Mouse (Mus musculus): ENCODE measurements at regions not wholly inside any gene's neighbourhood (a gene's known extent, or its start where the extent isn't known, plus 50 kb on each side); places are given as distances from the start of the nearest gene placed in this dataset.

DNA sequence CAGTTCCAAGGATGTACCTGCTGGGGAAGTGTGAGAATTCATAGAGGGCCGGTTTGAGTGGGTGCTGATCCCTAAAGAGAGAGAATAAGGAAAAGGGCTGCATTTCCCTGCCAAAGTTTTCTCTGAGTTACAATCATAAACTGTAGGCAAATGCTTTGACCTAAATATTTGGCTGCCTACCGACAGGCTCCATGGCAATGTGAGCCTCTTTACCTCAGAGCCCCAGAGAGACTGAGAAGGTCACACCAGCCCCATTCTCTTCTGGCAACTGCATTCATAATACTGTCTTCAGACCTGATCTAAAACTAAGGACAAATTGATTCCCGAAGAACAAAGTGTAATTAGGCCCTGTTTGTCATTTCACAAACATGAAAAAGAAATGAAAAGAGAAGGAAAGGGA lies 184.4 kb downstream of the S1pr1 start:
- Histone ChIP-seq H3K27ac (peak overlapping the region; percentile 12; the same call in 1 of the 2 replicates), H3K27me3 (no peaks in the 10 kb centered on the region), H3K4me3 (no peak overlapping the region), H3K9me3 (replicated peaks) (no peaks in the 10 kb centered on the region), H3K4me2 (no peak overlapping the region), H3K36me3 (no peaks in the 10 kb centered on the region), H3K9ac (no peak overlapping the region), H3K4me1 (replicated peaks) (no peaks in the 10 kb centered on the region)
- no peak for ATAC-seq (replicated peaks; ENCODE audit: insufficient number of reproducible peaks, insufficient read depth, low FRiP score, low read depth)
- WGBS = 62% methylated on average over 3 of the region's 3 CpGs

DNA sequence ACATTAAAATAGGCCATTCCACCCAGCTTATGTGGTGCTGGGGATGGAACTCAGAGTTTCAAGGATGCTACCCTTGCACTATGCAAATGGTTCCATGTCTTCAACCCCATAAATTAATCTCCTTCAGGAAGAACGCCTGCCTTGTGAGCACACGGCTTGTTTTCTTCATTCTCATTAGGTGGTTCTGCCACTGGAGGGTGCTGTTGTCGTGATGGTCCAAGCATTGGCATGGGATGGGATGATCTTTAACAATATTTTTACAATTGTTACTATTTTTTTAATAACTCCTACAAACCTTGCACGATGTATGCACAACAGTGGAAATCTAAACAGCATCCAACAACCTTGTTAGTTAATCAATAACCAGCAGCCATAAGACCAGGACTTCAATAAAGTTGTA lies 185.0 kb downstream of the S1pr1 start:
- H3K9ac ChIP-seq = no peak overlapping the region
- no peak for ATAC-seq (replicated peaks; ENCODE audit: insufficient number of reproducible peaks, insufficient read depth, low FRiP score, low read depth)
- whole genome bisulfite sequencing = 48% methylated on average over 4 of the region's 4 CpGs
- no peaks in the 10 kb centered on the region for H3K36me3 ChIP-seq
- no peak overlapping the region for H3K4me2 ChIP-seq
- H3K4me3 ChIP-seq = no peak overlapping the region
- no peaks in the 10 kb centered on the region for H3K4me1 ChIP-seq (replicated peaks)
- no peaks in the 10 kb centered on the region for H3K9me3 ChIP-seq (replicated peaks)
- no peaks in the 10 kb centered on the region for H3K27me3 ChIP-seq
- H3K27ac ChIP-seq = no peak overlapping the region

- H3K4me2 ChIP-seq = no peak overlapping the region
- H3K9ac ChIP-seq = no peak overlapping the region
- 78% methylated on average over 2 of the region's 2 CpGs for WGBS
- no peaks in the 10 kb centered on the region for H3K9me3 ChIP-seq (replicated peaks)
- H3K4me3 ChIP-seq = no peak overlapping the region
- H3K27me3 ChIP-seq = no peaks in the 10 kb centered on the region
- H3K36me3 ChIP-seq = no peaks in the 10 kb centered on the region
- no peak for ATAC-seq (replicated peaks; ENCODE audit: insufficient number of reproducible peaks, insufficient read depth, low FRiP score, low read depth)
- H3K4me1 ChIP-seq (replicated peaks) = no peaks in the 10 kb centered on the region
- H3K27ac ChIP-seq = no peak overlapping the region
Measured at GRCm38 (mm10) chr3:115523515-115523914, 191.4 kb downstream of the S1pr1 start.

GRCm38 (mm10) chr3:115515645-115516044 lies 199.2 kb downstream of the S1pr1 start:
- Histone ChIP-seq H3K9me3 (replicated peaks) (no peaks in the 10 kb centered on the region), H3K4me1 (replicated peaks) (no peaks in the 10 kb centered on the region), H3K9ac (no peak overlapping the region), H3K36me3 (no peaks in the 10 kb centered on the region), H3K27me3 (no peaks in the 10 kb centered on the region), H3K4me2 (no peak overlapping the region), H3K27ac (no peak overlapping the region), H3K4me3 (no peak overlapping the region)
- no peak for ATAC-seq (replicated peaks; ENCODE audit: insufficient number of reproducible peaks, insufficient read depth, low FRiP score, low read depth)
- WGBS = 78% methylated on average over 4 of the region's 4 CpGs

GRCm38 (mm10) chr3:115509658-115510057 lies 205.2 kb downstream of the S1pr1 start:
- Histone ChIP-seq H3K27ac (no peak overlapping the region), H3K36me3 (no peaks in the 10 kb centered on the region), H3K4me3 (no peak overlapping the region), H3K27me3 (no peaks in the 10 kb centered on the region), H3K9ac (no peak overlapping the region), H3K4me1 (replicated peaks) (no peaks in the 10 kb centered on the region), H3K9me3 (replicated peaks) (no peaks in the 10 kb centered on the region), H3K4me2 (no peak overlapping the region)
- WGBS = 86% methylated on average over 4 of the region's 4 CpGs
- ATAC-seq (replicated peaks; ENCODE audit: insufficient number of reproducible peaks, insufficient read depth, low FRiP score, low read depth) = no peak

GRCm38 (mm10) chr3:115497420-115497819 lies 217.5 kb downstream of the S1pr1 start:
- Histone ChIP-seq H3K36me3 (no peaks in the 10 kb centered on the region), H3K27ac (no peak overlapping the region), H3K9ac (no peak overlapping the region), H3K4me1 (replicated peaks) (no peaks in the 10 kb centered on the region), H3K27me3 (no peaks in the 10 kb centered on the region), H3K4me3 (no peak overlapping the region), H3K9me3 (replicated peaks) (no peaks in the 10 kb centered on the region), H3K4me2 (no peak overlapping the region)
- ATAC-seq (replicated peaks; ENCODE audit: insufficient number of reproducible peaks, insufficient read depth, low FRiP score, low read depth) = no peak
- 50% methylated on average over 1 of the region's 1 CpGs for WGBS

- no peak for ATAC-seq (replicated peaks; ENCODE audit: insufficient number of reproducible peaks, insufficient read depth, low FRiP score, low read depth)
- Histone ChIP-seq H3K36me3 (no peaks in the 10 kb centered on the region), H3K9me3 (replicated peaks) (no peaks in the 10 kb centered on the region), H3K27ac (no peak overlapping the region), H3K4me1 (replicated peaks) (no peaks in the 10 kb centered on the region), H3K4me3 (no peak overlapping the region), H3K4me2 (no peak overlapping the region), H3K9ac (no peak overlapping the region), H3K27me3 (no peaks in the 10 kb centered on the region)
- WGBS = 65% methylated on average over 3 of the region's 3 CpGs
Measured at GRCm38 (mm10) chr3:115496110-115496509, 218.8 kb downstream of the S1pr1 start.

- H3K9me3 ChIP-seq (replicated peaks) = no peaks in the 10 kb centered on the region
- no peaks in the 10 kb centered on the region for H3K4me1 ChIP-seq (replicated peaks)
- no peak overlapping the region for H3K9ac ChIP-seq
- no peak for ATAC-seq (replicated peaks; ENCODE audit: insufficient number of reproducible peaks, insufficient read depth, low FRiP score, low read depth)
- H3K4me2 ChIP-seq = no peak overlapping the region
- H3K27ac ChIP-seq = no peak overlapping the region
- H3K4me3 ChIP-seq = no peak overlapping the region
- H3K27me3 ChIP-seq = no peaks in the 10 kb centered on the region
- no peaks in the 10 kb centered on the region for H3K36me3 ChIP-seq
Measured at GRCm38 (mm10) chr3:115495692-115496091, 219.2 kb downstream of the S1pr1 start.

GRCm38 (mm10) chr3:115468980-115469379 lies 245.9 kb downstream of the S1pr1 start:
- Histone ChIP-seq H3K36me3 (no peaks in the 10 kb centered on the region), H3K27ac (no peak overlapping the region), H3K27me3 (no peaks in the 10 kb centered on the region), H3K9ac (no peak overlapping the region), H3K4me2 (no peak overlapping the region), H3K4me3 (no peak overlapping the region), H3K9me3 (replicated peaks) (no peaks in the 10 kb centered on the region), H3K4me1 (replicated peaks) (no peaks in the 10 kb centered on the region)
- 68% methylated on average over 4 of the region's 4 CpGs for WGBS
- no peak for ATAC-seq (replicated peaks; ENCODE audit: insufficient number of reproducible peaks, insufficient read depth, low FRiP score, low read depth)

DNA sequence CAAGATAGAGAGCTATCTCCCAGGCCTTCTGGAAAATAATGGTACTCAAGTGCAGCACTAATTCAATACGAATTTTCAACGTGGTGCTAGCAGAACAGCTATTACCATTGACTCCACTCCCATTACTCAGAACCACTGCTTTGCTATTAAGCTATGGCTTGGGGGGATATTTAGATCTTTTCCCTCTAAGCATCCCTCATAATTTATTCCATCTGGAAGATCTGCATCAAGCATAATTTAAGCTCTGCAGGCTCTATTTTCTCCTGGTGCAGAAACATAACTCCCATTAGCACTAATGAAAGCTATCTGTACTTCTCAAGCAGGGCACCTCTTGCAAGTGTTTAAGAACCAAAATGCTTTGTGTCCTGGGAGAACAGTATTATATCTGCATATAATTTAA lies 247.0 kb downstream of the S1pr1 start:
- H3K36me3 ChIP-seq = no peaks in the 10 kb centered on the region
- ATAC-seq (replicated peaks; ENCODE audit: insufficient number of reproducible peaks, insufficient read depth, low FRiP score, low read depth) = no peak; the same call in 1 of the 2 replicates
- no peaks in the 10 kb centered on the region for H3K9me3 ChIP-seq (replicated peaks)
- WGBS = 60% methylated on average over 2 of the region's 2 CpGs
- H3K4me2 ChIP-seq = no peak overlapping the region
- no peaks in the 10 kb centered on the region for H3K27me3 ChIP-seq
- no peaks in the 10 kb centered on the region for H3K4me1 ChIP-seq (replicated peaks)
- no peak overlapping the region for H3K4me3 ChIP-seq
- no peak overlapping the region for H3K27ac ChIP-seq
- no peak overlapping the region for H3K9ac ChIP-seq

DNA sequence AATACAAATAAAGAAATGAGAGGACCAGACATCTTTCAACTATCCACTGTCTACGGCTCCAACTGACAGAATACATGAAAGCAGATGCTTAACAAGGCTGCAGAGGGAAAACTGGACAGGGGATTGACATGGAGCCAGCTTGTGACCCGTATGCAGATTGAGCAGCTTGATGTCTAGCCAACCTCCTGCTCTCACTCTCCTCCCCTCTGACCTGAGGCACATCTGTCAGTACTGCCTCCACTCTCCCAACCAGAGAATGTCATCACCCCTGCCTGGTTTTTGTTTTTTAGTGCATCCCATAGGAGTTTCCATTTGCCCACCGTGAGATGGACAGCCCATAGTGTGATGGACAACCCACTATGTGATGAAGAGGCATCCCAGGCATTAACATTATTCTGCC lies 252.2 kb downstream of the S1pr1 start:
- H3K9me3 ChIP-seq (replicated peaks) = no peaks in the 10 kb centered on the region
- H3K27ac ChIP-seq = no peak overlapping the region
- 60% methylated on average over 3 of the region's 3 CpGs for WGBS
- no peaks in the 10 kb centered on the region for H3K4me1 ChIP-seq (replicated peaks)
- no peak overlapping the region for H3K4me2 ChIP-seq
- H3K4me3 ChIP-seq = no peak overlapping the region
- no peak for ATAC-seq (replicated peaks; ENCODE audit: insufficient number of reproducible peaks, insufficient read depth, low FRiP score, low read depth)
- H3K27me3 ChIP-seq = no peaks in the 10 kb centered on the region
- H3K36me3 ChIP-seq = no peaks in the 10 kb centered on the region
- H3K9ac ChIP-seq = no peak overlapping the region
